Mouse (Mus musculus) R1 (cell line): Measurements from ENCODE around the gene Speer4a.
"Not testable (repeated sequence)": the region's sequence is repeated elsewhere in the genome, so short reads cannot be mapped to it uniquely, and the experiment has no call there.

Source experiments
- DNase-seq: peaks from one replicate; pipeline ENCODE4 v3.0.0-alpha.2; 2018; ENCODE audit warnings: low read depth, low spot score

Speer4a gene

DNA sequence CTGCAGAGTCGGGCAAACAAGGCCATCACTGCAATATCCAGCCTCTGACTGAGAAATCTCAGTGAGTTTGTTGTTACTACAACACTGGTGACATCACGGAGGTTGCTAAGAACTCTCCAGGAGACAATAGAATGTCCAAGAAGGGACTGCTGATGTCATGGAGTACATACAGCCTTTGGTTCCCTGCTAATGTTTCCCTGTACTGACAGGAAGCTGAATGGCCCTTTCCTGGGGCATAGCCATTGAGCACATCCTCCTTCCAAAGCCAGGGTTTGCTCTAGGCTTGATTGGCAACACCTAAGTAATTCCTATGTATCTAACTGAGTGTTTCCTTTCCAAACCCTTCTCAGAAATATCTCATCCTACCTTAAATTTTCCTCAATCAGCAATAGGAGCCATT is at the start of gene Speer4a:
Gene Speer4a (minus strand): TSS at position 101 of the 400 bp plus-strand sequence.
- DNase-seq = not testable (repeated sequence)

DNA sequence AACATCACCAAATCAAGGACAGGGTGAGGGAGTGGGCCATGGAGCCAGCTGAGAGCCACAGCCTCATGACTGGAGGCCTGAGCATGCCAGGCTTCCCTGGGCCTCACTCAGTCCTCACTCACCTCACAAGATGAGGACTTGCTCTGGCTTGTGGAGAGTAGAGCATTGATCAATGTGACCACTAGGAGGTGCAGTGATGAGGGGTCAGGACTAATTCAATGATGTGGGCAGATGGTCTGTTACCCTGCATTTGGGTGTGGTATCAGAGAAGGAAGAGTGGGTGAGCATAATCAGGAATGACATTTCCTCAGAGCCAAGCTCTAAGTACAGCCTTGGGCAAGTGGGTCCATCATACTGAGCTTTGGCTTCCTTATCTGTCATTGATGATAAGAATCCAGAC is 39.7 kb upstream of the Speer4a start:
- not testable (repeated sequence) for DNase-seq

DNA sequence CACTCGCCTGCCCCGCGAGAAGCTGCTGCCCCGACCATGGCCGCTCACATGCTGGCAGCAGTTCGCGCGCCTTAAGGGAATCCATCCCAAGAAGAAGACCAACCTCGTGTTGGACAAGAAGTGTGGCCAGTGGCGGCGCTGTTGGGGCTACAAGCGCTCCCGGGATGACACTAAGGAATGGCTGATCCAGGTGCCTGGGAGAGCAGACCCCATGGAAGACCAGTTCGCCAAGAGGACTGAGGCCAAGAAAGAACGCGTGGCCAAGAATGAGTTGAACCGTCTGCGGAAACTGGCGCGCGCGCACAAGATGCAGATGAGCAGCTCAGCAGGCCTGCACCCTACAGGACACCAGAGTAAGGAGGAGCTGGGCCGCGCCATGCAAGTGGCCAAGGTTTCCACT is 31.4 kb upstream of the Speer4a start:
- DNase-seq = peak; percentile 83

GRCm38 (mm10) chr5:26058481-26058880 is 19.1 kb upstream of the Speer4a start, which contains the start of gene Gm7347:
Gene Gm7347 (minus strand): TSS chr5:26058581.
- DNase-seq = not testable (repeated sequence)

DNA sequence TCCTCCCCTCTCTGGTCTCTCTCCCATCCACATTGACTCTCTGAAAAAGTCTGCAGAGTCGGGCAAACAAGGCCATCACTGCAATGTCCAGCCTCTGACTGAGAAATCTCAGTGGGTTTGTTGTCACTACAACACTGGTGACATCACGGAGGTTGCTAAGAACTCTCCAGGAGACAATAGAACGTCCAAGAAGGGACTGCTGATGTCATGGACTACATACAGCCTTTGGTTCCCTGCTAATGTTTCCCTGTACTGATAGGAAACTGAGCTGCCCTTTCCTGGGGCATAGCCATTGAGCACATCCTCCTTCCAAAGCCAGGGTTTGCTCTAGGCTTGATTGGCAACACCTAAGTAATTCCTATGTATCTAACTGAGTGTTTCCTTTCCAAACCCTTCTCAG is 16.5 kb downstream of the Speer4a start, which contains the start of gene Gm5862:
Gene Gm5862 (minus strand): TSS at position 101 of the 400 bp plus-strand sequence.
- not testable (repeated sequence) for DNase-seq

DNA sequence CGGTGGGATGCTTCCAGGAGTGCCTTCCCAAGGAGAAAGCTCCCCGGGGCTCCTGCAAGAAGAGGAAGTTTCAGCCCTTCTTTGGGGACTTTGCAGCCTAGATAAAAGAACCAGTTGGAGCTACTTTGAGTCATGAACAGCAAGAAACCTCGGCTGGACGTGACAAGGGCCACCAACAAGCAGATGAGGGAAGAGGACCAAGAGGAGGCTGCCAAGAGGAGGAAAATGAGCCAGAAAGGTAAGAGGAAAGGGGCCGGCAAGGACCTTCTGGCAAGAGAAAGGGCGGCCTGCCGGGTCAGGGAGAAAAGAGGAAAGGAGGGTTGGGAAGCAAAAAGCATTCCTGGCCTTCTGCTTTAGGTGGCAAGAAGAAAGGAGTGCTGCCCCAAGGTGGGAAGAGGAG is 31.7 kb downstream of the Speer4a start:
- DNase-seq = not testable (repeated sequence)

GRCm38 (mm10) chr5:26006937-26007695 is 32.2 kb downstream of the Speer4a start:
- DNase-seq = peak; percentile 84

DNA sequence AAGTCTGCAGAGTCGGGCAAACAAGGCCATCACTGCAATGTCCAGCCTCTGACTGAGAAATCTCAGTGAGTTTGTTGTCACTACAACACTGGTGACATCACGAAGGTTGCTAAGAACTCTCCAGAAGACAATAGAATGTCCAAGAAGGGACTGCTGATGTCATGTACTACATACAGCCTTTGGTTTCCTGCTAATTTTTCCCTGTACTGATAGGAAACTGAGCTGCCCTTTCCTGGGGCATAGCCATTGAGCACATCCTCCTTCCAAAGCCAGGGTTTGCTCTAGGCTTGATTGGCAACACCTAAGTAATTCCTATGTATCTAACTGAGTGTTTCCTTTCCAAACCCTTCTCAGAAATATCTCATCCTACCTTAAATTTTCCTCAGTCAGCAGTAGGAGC is 34.7 kb downstream of the Speer4a start, which contains the start of gene Gm1979:
Gene Gm1979 (minus strand): TSS at position 101 of the 400 bp plus-strand sequence.
- not testable (repeated sequence) for DNase-seq

GRCm38 (mm10) chr5:25988550-25988949 is 50.8 kb downstream of the Speer4a start, which contains the start of gene Gm21698:
Gene Gm21698 (minus strand): TSS chr5:25988650.
- not testable (repeated sequence) for DNase-seq
